Mouse (Mus musculus): ENCODE measurements around the gene Vasn. TPM values are rescaled to one million over a fixed set of nuclear protein-coding genes. Genes with fewer than 3 reads are reported as not detected.
"Not testable (repeated sequence)": the region's sequence is repeated elsewhere in the genome, so short reads cannot be mapped to it uniquely, and the experiment has no call there.

The Vasn gene
- total and polyA plus RNA-seq, 2 experiments from 2014 or later, result 3.6 to 5.5 TPM

DNA sequence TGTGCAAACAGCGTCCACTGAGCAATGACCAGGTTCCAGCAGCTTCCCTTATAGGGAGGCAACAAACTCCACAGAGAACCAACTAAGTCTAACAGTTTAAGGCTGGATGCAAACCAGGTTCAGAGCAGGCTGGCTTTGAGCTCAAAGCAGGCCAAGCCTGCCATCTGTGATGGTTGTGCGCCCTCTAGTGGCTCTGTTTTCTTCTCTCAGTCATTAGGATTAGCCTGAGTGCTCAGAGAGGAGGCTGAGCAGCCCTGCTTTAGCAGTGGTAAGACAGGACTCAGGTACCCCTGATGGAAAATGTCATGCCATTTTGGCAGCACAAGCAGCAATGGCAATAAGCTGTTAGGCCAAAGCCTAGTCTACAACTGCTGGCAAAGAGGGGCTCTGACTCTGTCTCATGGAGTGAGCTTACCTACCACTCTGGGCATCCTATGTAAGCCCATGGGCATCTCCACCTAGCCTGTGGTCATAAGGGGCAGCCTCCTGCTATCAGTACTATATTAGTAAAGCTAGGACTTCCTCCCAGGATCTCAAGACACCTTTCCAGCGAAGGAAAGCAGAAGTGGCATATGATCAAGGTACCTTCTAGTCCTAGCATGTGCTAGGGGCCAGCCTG lies 27.6 kb downstream of the Vasn start:
- peaks cover 24% of the 10 kb centered on the region for H3K36me3 ChIP-seq (ENCODE audit: insufficient read depth)
- H3K9me3 ChIP-seq (ENCODE audit: low read length), result no peaks in the 10 kb centered on the region
- no peaks in the 10 kb centered on the region for H3K27me3 ChIP-seq (ENCODE audit: insufficient read depth, low read length)
- H3K4me2 ChIP-seq (ENCODE audit: low read depth), result no peak overlapping the region
- ATAC-seq (peak; percentile 95), DNase-seq (peak; percentile 94)
- WGBS, result 31% methylated on average over 3 of the region's 3 CpGs
- TF ChIP-seq CTCF (IDR thresholded peaks at IDR 0.05; ENCODE audit: low read depth), result peak; percentile 95
- no peak overlapping the region for H3K4me3 ChIP-seq (ENCODE audit: low read depth, low read length)
- no peaks in the 10 kb centered on the region for H3K4me1 ChIP-seq (ENCODE audit: insufficient read depth)
- no peak overlapping the region for H3K27ac ChIP-seq (ENCODE audit: low read depth, low read length)
- H3K9ac ChIP-seq, result no peak overlapping the region

DNA sequence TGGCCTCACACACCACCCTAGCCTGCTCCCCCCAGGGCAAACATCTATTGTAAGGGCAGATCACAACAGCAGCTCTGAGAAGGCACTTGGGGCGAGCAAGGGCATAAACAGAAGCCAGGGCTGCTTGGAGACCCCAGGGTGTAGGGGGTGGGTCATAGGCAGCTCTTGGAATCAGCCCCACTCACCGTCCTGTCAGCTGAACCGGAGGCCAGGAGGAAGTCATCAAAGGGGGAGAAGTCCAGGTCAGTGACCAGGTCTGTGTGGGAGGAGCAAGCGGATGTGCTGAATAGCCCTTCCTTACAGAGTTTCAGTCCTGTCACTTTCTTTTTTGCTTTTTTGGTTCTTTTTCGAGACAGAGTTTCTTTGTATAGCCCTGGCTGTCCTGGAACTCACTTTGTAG lies 30.6 kb downstream of the Vasn start:
- no peaks in the 10 kb centered on the region for H3K27me3 ChIP-seq (ENCODE audit: insufficient read depth, low read length)
- peaks cover 40% of the 10 kb centered on the region for H3K36me3 ChIP-seq (ENCODE audit: insufficient read depth)
- H3K4me3 ChIP-seq (ENCODE audit: low read depth, low read length), result no peak overlapping the region
- WGBS, result 86% methylated on average over 5 of the region's 5 CpGs
- TF ChIP-seq CTCF (IDR thresholded peaks at IDR 0.05; ENCODE audit: low read depth), result no peak
- no peak overlapping the region for H3K9ac ChIP-seq
- H3K4me1 ChIP-seq (ENCODE audit: insufficient read depth), result no peaks in the 10 kb centered on the region
- H3K9me3 ChIP-seq (ENCODE audit: low read length), result no peaks in the 10 kb centered on the region
- DNase-seq, result no peak
- H3K4me2 ChIP-seq (ENCODE audit: low read depth), result no peak overlapping the region
- ATAC-seq, result no peak
- H3K27ac ChIP-seq (ENCODE audit: low read depth, low read length), result no peak overlapping the region

DNA sequence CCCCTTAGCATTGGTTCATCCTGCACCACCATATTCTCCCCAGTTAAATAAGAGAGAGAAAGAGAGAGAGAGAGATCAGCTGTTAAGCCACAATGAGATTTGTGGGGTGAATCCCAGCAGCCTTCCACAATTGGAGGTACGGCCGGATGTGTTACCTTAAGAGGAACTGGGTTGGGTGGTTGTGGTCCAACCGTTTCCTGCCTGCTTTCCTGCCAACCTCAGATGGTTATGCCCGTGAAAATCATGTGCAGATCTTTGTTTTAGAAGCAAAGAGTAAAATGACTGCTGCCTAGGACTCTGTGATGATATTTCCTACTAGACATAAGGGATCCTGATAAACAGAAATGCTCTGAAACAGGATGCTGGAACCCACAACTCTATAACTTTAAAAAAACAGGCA lies 34.4 kb downstream of the Vasn start:
- Histone ChIP-seq H3K27me3 (ENCODE audit: insufficient read depth, low read length) (no peaks in the 10 kb centered on the region), H3K27ac (ENCODE audit: low read depth, low read length) (no peak overlapping the region), H3K36me3 (ENCODE audit: insufficient read depth) (peaks cover 41% of the 10 kb centered on the region), H3K9me3 (ENCODE audit: low read length) (no peaks in the 10 kb centered on the region), H3K4me1 (ENCODE audit: insufficient read depth) (peaks cover 5% of the 10 kb centered on the region; the same call in 1 of the 2 replicates), H3K9ac (no peak overlapping the region), H3K4me2 (ENCODE audit: low read depth) (no peak overlapping the region), H3K4me3 (ENCODE audit: low read depth, low read length) (no peak overlapping the region)
- ATAC-seq (no peak), DNase-seq (no peak)
- no peak for TF ChIP-seq CTCF (IDR thresholded peaks at IDR 0.05; ENCODE audit: low read depth)
- 85% methylated on average over 4 of the region's 4 CpGs for WGBS

DNA sequence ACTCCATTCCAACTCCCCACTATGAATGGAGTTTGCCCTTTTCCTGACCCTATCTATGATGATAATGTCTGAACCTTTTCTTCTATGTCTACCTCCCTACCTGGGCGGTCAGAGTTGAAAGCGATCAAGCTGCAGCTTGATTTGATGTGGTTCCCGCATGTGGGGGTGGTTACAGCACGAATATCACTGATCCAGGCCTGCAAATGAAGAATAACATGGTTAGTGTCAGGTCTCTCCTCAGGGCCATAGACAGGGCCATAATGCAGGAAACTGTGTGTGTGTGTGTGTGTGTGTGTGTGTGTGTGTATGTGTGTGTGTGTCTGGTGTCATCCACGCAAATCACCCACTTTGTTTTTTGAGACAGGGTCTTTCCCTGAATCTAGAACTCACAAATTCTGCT lies 37.1 kb downstream of the Vasn start:
- Histone ChIP-seq H3K4me2 (ENCODE audit: low read depth) (no peak overlapping the region), H3K9ac (no peak overlapping the region), H3K9me3 (ENCODE audit: low read length) (no peaks in the 10 kb centered on the region), H3K4me3 (ENCODE audit: low read depth, low read length) (no peak overlapping the region), H3K27ac (ENCODE audit: low read depth, low read length) (no peak overlapping the region), H3K36me3 (ENCODE audit: insufficient read depth) (peaks cover 31% of the 10 kb centered on the region), H3K27me3 (ENCODE audit: insufficient read depth, low read length) (no peaks in the 10 kb centered on the region), H3K4me1 (ENCODE audit: insufficient read depth) (peaks cover 5% of the 10 kb centered on the region; the same call in 1 of the 2 replicates)
- 92% methylated on average over 5 of the region's 5 CpGs for WGBS
- TF ChIP-seq CTCF (IDR thresholded peaks at IDR 0.05; ENCODE audit: low read depth), result no peak
- ATAC-seq, result no peak
- no peak for DNase-seq

DNA sequence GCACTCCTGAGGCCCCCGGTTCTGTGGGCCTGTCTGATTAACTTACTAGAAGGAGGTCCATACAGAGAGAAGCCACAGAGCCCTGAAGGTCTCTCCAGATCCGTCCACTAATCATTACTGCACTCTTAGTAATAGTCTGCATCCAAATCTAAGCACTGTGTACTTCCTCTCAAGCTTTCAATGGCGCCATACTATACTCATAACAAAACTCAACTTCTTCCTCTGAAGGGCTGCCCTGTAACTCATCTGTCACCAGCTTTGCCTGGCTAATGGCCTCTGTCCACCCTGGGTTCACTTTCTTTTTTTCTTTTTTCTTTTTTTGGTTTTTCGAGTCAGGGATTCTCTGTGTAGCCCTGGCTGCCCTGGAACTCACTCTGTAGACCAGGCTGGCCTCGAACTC lies 38.3 kb downstream of the Vasn start:
- H3K9ac ChIP-seq, result no peak overlapping the region

DNA sequence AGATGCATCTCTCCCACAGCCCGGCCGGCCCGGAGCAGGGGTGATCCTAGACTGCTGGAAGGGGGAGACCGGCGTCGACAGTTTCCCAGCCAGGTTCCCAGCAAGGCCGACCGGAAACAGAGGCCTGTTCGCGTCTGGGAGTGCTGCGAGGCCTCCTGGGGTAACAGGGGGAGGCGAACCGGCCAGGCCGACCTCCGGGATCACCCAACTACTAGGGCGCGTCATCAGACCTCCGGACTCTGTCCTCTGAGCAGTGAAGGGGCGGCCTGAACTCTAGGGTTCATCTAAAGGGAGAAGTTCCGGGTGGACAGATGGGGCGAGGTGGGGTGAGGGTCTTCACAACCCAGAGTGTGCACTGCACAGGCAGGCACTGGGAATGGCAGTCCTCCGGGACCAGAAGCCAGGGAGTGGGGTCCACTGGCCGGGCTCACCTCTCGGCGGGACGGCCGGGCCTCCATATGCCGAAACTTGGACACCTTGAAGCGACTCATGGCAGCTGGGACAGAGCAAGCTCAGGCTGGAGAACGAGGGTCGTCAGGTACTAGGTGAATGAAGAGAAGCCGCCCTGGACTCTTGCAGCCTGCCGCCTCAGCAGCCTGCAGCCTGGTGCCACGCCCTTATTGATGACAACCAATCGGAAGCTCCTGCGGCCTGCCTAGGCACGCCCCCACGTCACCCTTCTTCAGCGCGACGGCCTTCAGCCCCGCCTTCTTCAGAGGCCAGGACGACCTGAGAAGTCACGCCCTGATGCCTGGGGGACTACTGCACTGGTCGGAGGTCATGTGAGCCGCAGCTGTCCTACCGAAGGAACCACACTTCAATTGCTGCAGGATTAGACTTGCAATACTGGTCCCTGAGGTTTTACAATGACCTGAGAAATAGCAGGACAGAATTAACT lies 39.6 kb downstream of the Vasn start, which contains the start of gene Coro7:
Gene Coro7, minus strand, starts transcription at position 657 of the 898 bp plus-strand sequence.
- Histone ChIP-seq H3K9ac (peak within 1 kb of the TSS; percentile 66), H3K9me3 (ENCODE audit: low read length) (no peaks in the 10 kb centered on the region), H3K4me2 (ENCODE audit: low read depth) (peak within 1 kb of the TSS; percentile 92), H3K36me3 (ENCODE audit: insufficient read depth) (peaks cover 21% of the 10 kb centered on the region), H3K4me3 (ENCODE audit: low read depth, low read length) (peak within 1 kb of the TSS; percentile 74), H3K4me1 (ENCODE audit: insufficient read depth) (peaks cover 6% of the 10 kb centered on the region), H3K27me3 (ENCODE audit: insufficient read depth, low read length) (no peaks in the 10 kb centered on the region), H3K27ac (ENCODE audit: low read depth, low read length) (no peak within 1 kb of the TSS)
- TF ChIP-seq CTCF (IDR thresholded peaks at IDR 0.05; ENCODE audit: low read depth), result no peak
- 2% methylated on average over 47 of the region's 47 CpGs for WGBS
- DNase-seq (peak; percentile 86), ATAC-seq (peak; percentile 82)

More for the DNA sequence above, 38.3 kb downstream of the Vasn start:
- Histone ChIP-seq H3K4me1 (ENCODE audit: insufficient read depth) (peaks cover 5% of the 10 kb centered on the region; the same call in 1 of the 2 replicates), H3K27ac (ENCODE audit: low read depth, low read length) (no peak overlapping the region), H3K27me3 (ENCODE audit: insufficient read depth, low read length) (no peaks in the 10 kb centered on the region), H3K36me3 (ENCODE audit: insufficient read depth) (peaks cover 31% of the 10 kb centered on the region), H3K9me3 (ENCODE audit: low read length) (no peaks in the 10 kb centered on the region), H3K4me3 (ENCODE audit: low read depth, low read length) (no peak overlapping the region), H3K4me2 (ENCODE audit: low read depth) (no peak overlapping the region)
- TF ChIP-seq CTCF (IDR thresholded peaks at IDR 0.05; ENCODE audit: low read depth), result no peak
- ATAC-seq (no peak), DNase-seq (no peak)
- 92% methylated on average over 5 of the region's 5 CpGs for WGBS

DNA sequence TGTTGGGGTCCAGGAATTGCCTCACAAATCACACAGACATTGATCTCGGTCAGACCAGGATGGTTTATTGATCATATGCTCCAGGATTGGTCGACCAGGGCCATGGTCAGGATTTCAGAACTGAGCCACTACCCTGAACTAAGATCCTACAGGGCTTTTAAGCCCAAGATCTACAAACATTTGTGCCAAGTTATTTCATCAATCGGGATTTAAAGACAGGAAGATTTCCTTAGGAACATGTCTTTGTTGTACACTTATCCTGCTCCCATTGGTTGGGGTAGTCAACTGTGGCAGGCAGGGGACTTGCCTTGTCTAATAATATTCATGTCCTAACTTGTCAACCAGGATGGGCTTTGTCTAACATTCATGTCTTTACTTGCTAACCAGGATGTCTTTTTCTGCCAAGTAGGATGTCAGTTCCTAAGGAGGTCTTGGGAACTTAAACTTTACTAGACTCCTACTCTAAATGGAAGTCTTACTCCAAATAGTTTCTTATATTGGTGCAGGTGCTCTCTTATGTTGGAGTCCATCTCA lies 41.2 kb downstream of the Vasn start:
- H3K27ac ChIP-seq (ENCODE audit: low read depth, low read length); DNase-seq; H3K4me3 ChIP-seq (ENCODE audit: low read depth, low read length); H3K4me2 ChIP-seq (ENCODE audit: low read depth); ATAC-seq; H3K27me3 ChIP-seq (ENCODE audit: insufficient read depth, low read length); H3K9ac ChIP-seq; H3K36me3 ChIP-seq (ENCODE audit: insufficient read depth); H3K9me3 ChIP-seq (ENCODE audit: low read length): not testable (repeated sequence)
- H3K4me1 ChIP-seq (ENCODE audit: insufficient read depth), result peaks cover 15% of the 10 kb centered on the region
- 83% methylated on average over 3 of the region's 3 CpGs for WGBS
